Comparison of ENCODE assay signal across 11 mouse cellular contexts in the genomic region with DNA sequence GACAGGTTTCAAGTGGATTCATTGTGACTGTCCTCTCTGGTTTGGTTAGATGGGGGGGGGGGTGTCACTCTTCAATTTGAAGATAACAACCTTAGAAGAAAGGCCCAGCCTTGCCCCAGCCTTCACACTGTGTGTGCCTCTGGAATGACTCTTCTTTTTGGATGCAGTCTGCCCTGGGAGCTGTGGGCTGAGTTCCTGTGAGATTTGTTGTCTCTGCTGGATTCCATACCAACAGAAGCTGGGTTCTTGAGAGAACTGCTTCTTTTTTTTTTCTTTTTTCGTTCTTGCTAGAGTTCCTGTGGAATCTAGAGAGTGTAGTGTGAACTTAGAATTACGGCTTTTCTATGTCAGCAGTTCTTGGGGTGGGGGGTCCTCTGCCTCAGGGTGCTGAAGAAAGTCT.
DNase-seq lines count a peak whose midpoint lies in the region; ATAC-seq lines count a peak whose summit lies in the region.
"Had no signal": no experiment of that assay in that cellular context is flagged by ENCODE, and none has a peak within 500 bp of the region (broad histone marks: within the 10 kb centered on the region; RNA-seq: fewer than 3 reads in every experiment).

No protein-coding gene starts in this region.

- no peak for ATAC-seq in hindbrain, embryonic 16.5 days
- ATAC-seq in neural tube, embryonic 12.5 days (ENCODE audit: low FRiP score, low read depth) = no peak
- no peak for ATAC-seq in forebrain, embryonic 13.5 days
- ATAC-seq: midbrain, embryonic 13.5 days had no signal

- no peaks in the 10 kb centered on the region for H3K36me3 ChIP-seq in hindbrain, embryonic 10.5 days
- no peaks in the 10 kb centered on the region for H3K36me3 ChIP-seq in hindbrain, embryonic 16.5 days (ENCODE audit: control insufficient read depth, insufficient read depth, low read length)
- no peaks in the 10 kb centered on the region for H3K36me3 ChIP-seq in neural tube, embryonic 12.5 days
- H3K36me3 ChIP-seq in forebrain, embryonic 13.5 days (ENCODE audit: poor library complexity, severe bottlenecking) = no peaks in the 10 kb centered on the region
- H3K36me3 ChIP-seq in macrophage (ENCODE audit: inconsistent target) = no peaks in the 10 kb centered on the region
- H3K36me3 ChIP-seq: midbrain, embryonic 13.5 days had no signal

- no peak overlapping the region for H3K4me2 ChIP-seq in hindbrain, embryonic 16.5 days (ENCODE audit: low read length)
- peak overlapping the region; percentile 32; the same call in 1 of the 2 replicates for H3K4me2 ChIP-seq in neural tube, embryonic 12.5 days (replicated peaks)
- no peak overlapping the region for H3K4me2 ChIP-seq in forebrain, embryonic 13.5 days
- H3K4me2 ChIP-seq: midbrain, embryonic 13.5 days had no signal

- peaks cover 67% of the 10 kb centered on the region for H3K4me1 ChIP-seq in hindbrain, embryonic 10.5 days (replicated peaks)
- H3K4me1 ChIP-seq in hindbrain, embryonic 16.5 days (ENCODE audit: control insufficient read depth, insufficient read depth, low read depth, low read length) = peaks cover 30% of the 10 kb centered on the region
- H3K4me1 ChIP-seq in neural tube, embryonic 12.5 days = peaks cover 46% of the 10 kb centered on the region
- peaks cover 55% of the 10 kb centered on the region for H3K4me1 ChIP-seq in forebrain, embryonic 13.5 days

- H3K9ac ChIP-seq in hindbrain, embryonic 16.5 days (ENCODE audit: low read depth, low read length) = no peak overlapping the region
- H3K9ac ChIP-seq in neural tube, embryonic 12.5 days = no peak overlapping the region
- H3K9ac ChIP-seq in forebrain, embryonic 13.5 days = no peak overlapping the region
- H3K9ac ChIP-seq: midbrain, embryonic 13.5 days had no signal

- H3K79me2 ChIP-seq in macrophage (ENCODE audit: inconsistent target) = no peaks in the 10 kb centered on the region

- 46% methylated on average over 2 of the region's 2 CpGs for WGBS in hindbrain, embryonic 10.5 days
- 50% methylated on average over 2 of the region's 2 CpGs for WGBS in hindbrain, embryonic 16.5 days
- 38% methylated on average over 2 of the region's 2 CpGs for WGBS in neural tube, embryonic 12.5 days
- WGBS in forebrain, embryonic 13.5 days = 43% methylated on average over 2 of the region's 2 CpGs
- WGBS in macrophage (ENCODE audit: missing documents) = 31% methylated on average over 2 of the region's 2 CpGs

- peak overlapping the region; percentile 86 for H3K27ac ChIP-seq in hindbrain, embryonic 10.5 days
- no peak overlapping the region for H3K27ac ChIP-seq in hindbrain, embryonic 16.5 days (ENCODE audit: low read depth, low read length)
- H3K27ac ChIP-seq in neural tube, embryonic 12.5 days = no peak overlapping the region
- H3K27ac ChIP-seq in forebrain, embryonic 13.5 days = peak overlapping the region; percentile 8; the same call in 1 of the 2 replicates
- peak overlapping the region; percentile 41 for H3K27ac ChIP-seq in macrophage

- no peak for DNase-seq in hindbrain, embryonic 10.5 days (ENCODE audit: low spot score)
- no peak for DNase-seq in neural tube, embryonic 10.5 days (ENCODE audit: extremely low spot score, low spot score)
- DNase-seq in cerebellum, postnatal 14 days = no peak
- no peak for DNase-seq in ovary, postnatal 10 days (ENCODE audit: low spot score)
- DNase-seq: adrenal gland, postnatal 10 days; cerebellum, postnatal 25 days had no signal

- H3K9me3 ChIP-seq in hindbrain, embryonic 10.5 days = no peaks in the 10 kb centered on the region
- no peaks in the 10 kb centered on the region for H3K9me3 ChIP-seq in hindbrain, embryonic 16.5 days (ENCODE audit: control insufficient read depth, low read length)
- H3K9me3 ChIP-seq in neural tube, embryonic 12.5 days = no peaks in the 10 kb centered on the region
- H3K9me3 ChIP-seq in forebrain, embryonic 13.5 days (replicated peaks) = no peaks in the 10 kb centered on the region
- H3K9me3 ChIP-seq: midbrain, embryonic 13.5 days had no signal

- H3K4me3 ChIP-seq in hindbrain, embryonic 10.5 days = no peak overlapping the region; the same call in 1 of the 2 replicates
- no peak overlapping the region for H3K4me3 ChIP-seq in hindbrain, embryonic 16.5 days (ENCODE audit: low read length)
- H3K4me3 ChIP-seq in neural tube, embryonic 12.5 days = no peak overlapping the region
- H3K4me3 ChIP-seq in forebrain, embryonic 13.5 days = no peak overlapping the region
- no peak overlapping the region for H3K4me3 ChIP-seq in macrophage (ENCODE audit: inconsistent target)
- H3K4me3 ChIP-seq: midbrain, embryonic 13.5 days had no signal

- no peaks in the 10 kb centered on the region; the same call in 1 of the 2 replicates for H3K27me3 ChIP-seq in hindbrain, embryonic 10.5 days (ENCODE audit: insufficient read depth, poor library complexity, severe bottlenecking)
- H3K27me3 ChIP-seq in hindbrain, embryonic 16.5 days (replicated peaks; ENCODE audit: control insufficient read depth, insufficient read depth, low read length) = no peaks in the 10 kb centered on the region
- no peaks in the 10 kb centered on the region for H3K27me3 ChIP-seq in neural tube, embryonic 12.5 days (replicated peaks)
- H3K27me3 ChIP-seq in forebrain, embryonic 13.5 days = no peaks in the 10 kb centered on the region
- H3K27me3 ChIP-seq: midbrain, embryonic 13.5 days had no signal

Comparison
In these comparisons a context has a peak if more than half of its experiments do, and no peak if none do; other contexts are left out.
1. H3K27ac ChIP-seq: peak in hindbrain, embryonic 10.5 days (single experiment), forebrain, embryonic 13.5 days (single experiment) and macrophage (single experiment); none in hindbrain, embryonic 16.5 days (single experiment) and neural tube, embryonic 12.5 days (single experiment).